Mouse (Mus musculus): Measurements from ENCODE around the gene Cdh26. TPM values are rescaled to one million over a fixed set of nuclear protein-coding genes. Genes with fewer than 3 reads are reported as not detected.

The Cdh26 gene
- 0.85 TPM for polyA plus RNA-seq (2014; fragmentation: Illumina TruSeq; extraction: RNeasy Lipid Tissue Mini Kit (QIAGEN cat#74804); ENCODE audit: insufficient read depth, low read depth, low replicate concordance)

DNA sequence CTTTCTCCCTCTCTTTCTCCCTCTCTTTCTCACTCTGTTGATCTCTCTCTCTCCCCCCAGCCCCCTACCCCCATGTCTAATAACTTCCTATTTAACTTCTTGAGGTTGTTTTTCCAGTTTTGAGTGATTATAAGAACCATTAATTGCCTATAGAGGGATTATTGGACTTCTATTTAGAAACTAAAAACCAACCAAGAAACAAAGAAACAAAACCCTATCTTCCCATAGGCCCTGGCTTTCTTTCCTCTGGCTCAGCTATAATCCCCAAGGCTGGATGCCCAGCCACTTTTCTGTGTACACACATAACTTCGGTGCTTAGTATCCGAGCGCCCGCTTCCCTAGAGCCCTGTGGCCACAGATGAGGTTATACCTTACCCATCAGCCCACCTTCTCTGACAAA lies at the start of gene Cdh26:
Cdh26 (plus strand) TSS at position 301 of the 400 bp plus-strand sequence.

DNA sequence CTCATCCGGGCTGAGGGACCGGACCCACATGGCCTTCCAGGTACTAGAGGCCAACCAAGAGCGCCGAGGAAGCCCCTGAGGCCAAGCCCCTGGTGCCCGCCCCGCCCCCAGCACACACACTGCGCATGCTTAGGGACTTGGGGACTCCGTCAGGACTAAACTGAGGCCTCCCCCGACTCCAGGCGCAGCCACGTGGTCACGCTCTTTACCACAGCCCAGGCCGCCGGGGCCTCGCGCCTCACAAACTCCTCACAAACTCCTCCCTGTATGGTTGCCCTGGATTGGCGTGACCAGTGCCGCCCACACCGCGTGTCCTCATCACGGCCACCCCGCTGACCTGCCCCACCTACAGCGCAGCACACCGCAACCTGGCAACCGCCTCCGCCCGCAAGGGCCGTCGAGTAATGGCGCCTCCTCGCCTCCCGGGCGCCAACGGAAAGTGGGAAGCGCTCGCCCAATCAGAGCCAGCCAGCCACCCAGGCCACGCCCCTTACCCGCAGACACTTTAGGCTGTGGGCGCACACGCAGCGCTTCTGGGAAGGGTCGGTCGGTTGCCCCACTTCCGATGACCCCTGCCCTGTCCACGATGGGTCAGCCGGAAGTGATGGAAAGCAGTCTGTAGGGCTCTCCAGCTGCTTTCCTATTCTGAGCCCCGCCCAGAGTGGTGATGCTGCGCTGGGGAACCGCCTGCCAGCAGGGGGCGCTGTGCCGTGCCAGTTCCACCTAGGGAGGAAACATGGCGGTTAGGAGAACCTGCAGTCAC lies 23.1 kb upstream of the Cdh26 start, which contains the start of gene Sycp2:
Sycp2 (minus strand) TSS at position 633 of the 763 bp plus-strand sequence.

DNA sequence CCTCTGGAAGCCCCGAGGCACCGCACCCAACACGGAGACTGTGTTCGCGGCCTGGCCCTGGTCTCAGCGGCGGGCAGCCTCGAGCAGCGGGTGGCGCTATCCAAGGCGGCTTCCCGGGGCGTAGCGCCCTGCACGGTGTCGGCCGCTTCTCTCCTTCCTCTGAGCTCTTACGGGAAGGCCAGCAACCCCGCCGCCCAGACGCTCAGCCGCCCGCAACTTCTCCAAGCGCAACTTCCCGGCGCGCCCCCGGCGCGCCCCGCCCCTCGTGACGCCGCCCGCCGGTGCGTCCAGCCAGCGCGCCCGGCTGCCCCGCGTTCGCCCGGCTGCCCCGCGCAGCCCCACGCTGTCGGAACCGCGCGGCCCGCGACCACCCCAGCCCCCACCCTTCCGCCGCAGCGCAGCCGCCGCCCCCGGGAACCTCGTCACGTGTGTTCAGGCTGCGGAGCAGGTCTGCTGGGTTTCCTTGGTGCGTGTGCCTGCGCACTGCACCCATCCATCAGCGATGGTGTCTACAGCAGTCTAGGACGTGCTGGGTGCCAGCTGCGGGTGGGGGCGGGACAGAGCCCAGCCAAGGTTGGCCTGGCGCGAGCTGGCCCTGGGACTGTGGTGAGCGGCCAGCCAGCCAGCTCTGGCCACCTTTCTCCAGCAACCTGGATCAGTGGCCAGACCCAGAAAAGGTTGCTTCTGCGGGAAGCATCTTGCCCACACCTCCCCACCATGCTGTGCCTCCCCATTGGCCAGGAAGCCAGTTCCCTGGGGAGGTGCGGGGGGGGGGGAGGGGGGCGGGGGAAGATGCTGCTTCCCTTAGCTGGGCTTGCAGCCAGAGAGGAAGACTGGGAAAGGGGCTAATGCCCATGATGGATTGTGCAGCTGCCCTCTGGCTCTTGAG lies 15.8 kb upstream of the Cdh26 start, which contains the start of the genes Ppp1r3d and Fam217b:
Ppp1r3d (minus strand) TSS at position 212 of the 889 bp plus-strand sequence.
Fam217b (plus strand) TSS at position 264 of the 889 bp plus-strand sequence.

Other genes with a start within 250 kb of the Cdh26 start
- gene Sycp2, start 22.8 kb upstream of the Cdh26 start, polyA plus RNA-seq (2014; fragmentation: Illumina TruSeq; extraction: RNeasy Lipid Tissue Mini Kit (QIAGEN cat#74804); ENCODE audit: insufficient read depth, low read depth, low replicate concordance): 0.04 TPM
- 2.1 TPM for gene Ppp1r3d, start 16.1 kb upstream of the Cdh26 start, polyA plus RNA-seq (2014; fragmentation: Illumina TruSeq; extraction: RNeasy Lipid Tissue Mini Kit (QIAGEN cat#74804); ENCODE audit: insufficient read depth, low read depth, low replicate concordance)
- 2.3 TPM for gene Fam217b, start 16.0 kb upstream of the Cdh26 start, polyA plus RNA-seq (2014; fragmentation: Illumina TruSeq; extraction: RNeasy Lipid Tissue Mini Kit (QIAGEN cat#74804); ENCODE audit: insufficient read depth, low read depth, low replicate concordance)